Mouse (Mus musculus) stomach, embryonic 15.5 days (tissue): Measurements from ENCODE around the gene Ramp2. TPM values are rescaled to one million over a fixed set of nuclear protein-coding genes. Genes with fewer than 3 reads are reported as not detected.
A peak's percentile ranks its signal among the peaks of the same experiment; 100 is the strongest.

Source experiments
- ATAC-seq: fragments of 200-750 bp; cut with Nextera tagmentation; 2 replicates; pipeline ENCODE4 v1.8.0; 2017; ENCODE audit warnings: low read depth, moderate number of reproducible peaks, moderate TSS enrichment; ENCODE audit not compliant: insufficient read depth, low FRiP score
- H3K27ac ChIP-seq: fragments of 300-500 bp; sonication (generic); 2 replicates; pipeline ENCODE4 v1.5.1; 2015; ENCODE audit warnings: mild to moderate bottlenecking, inconsistent platforms
- H3K27me3 ChIP-seq: fragments of 300-500 bp; sonication (generic); replicated peaks from 2 replicates; pipeline ENCODE4 v1.6.1; 2015; ENCODE audit warnings: inconsistent platforms
- H3K36me3 ChIP-seq: fragments of 300-500 bp; sonication (generic); 2 replicates; pipeline ENCODE4 v1.6.1; 2015; ENCODE audit warnings: inconsistent platforms
- H3K4me1 ChIP-seq: fragments of 300-500 bp; sonication (generic); 2 replicates; pipeline ENCODE4 v1.6.1; 2015; ENCODE audit warnings: inconsistent platforms
- H3K4me2 ChIP-seq: fragments of 300-500 bp; sonication (generic); 2 replicates; pipeline ENCODE4 v1.6.1; 2015; ENCODE audit warnings: mild to moderate bottlenecking, inconsistent platforms
- H3K4me3 ChIP-seq: fragments of 300-500 bp; sonication (generic); replicated peaks from 2 replicates; pipeline ENCODE4 v1.5.1; 2015; ENCODE audit warnings: inconsistent platforms
- H3K9ac ChIP-seq: fragments of 300-500 bp; sonication (generic); 2 replicates; pipeline ENCODE4 v1.6.1; 2015; ENCODE audit warnings: inconsistent platforms
- H3K9me3 ChIP-seq: fragments of 300-500 bp; sonication (generic); 2 replicates; pipeline ENCODE4 v1.6.1; 2016; ENCODE audit warnings: inconsistent platforms
- WGBS: fragments of 180-500 bp; shearing (Covaris S2); methylation state at CpG from one replicate; pipeline ENCODE4 v1.1.7; 2015; 5-methylcytosine and 5-hydroxymethylcytosine counted together
- polyA plus RNA-seq: library from polyadenylated mRNA; unstranded; fragments of >200 nt; fragmentation: Nextera tagmentation; extraction: Ambion mirVana; gene quantifications from 2 replicates; pipeline ENCODE4 v1.2.1, GENCODE M21; 2015

Ramp2 gene
- 111 TPM in 2 replicates for polyA plus RNA-seq

- under 1% methylated on average over 62 of the region's 63 CpGs for WGBS
- Histone ChIP-seq H3K9ac (peak within 1 kb of the TSS; percentile 63), H3K4me2 (peak within 1 kb of the TSS; percentile 94), H3K36me3 (no peaks in the 10 kb centered on the region), H3K27me3 (no peaks in the 10 kb centered on the region), H3K27ac (peak within 1 kb of the TSS; percentile 91), H3K9me3 (no peaks in the 10 kb centered on the region), H3K4me3 (peak within 1 kb of the TSS; percentile 66), H3K4me1 (peaks cover 11% of the 10 kb centered on the region; the same call in 1 of the 2 replicates)
- peak; percentile 59; the same call in 1 of the 2 replicates for ATAC-seq
Measured at GRCm38 (mm10) chr11:101245855-101246701, at the start of gene Ramp2. Ramp2 (plus strand) TSS chr11:101246028.

- no peak for ATAC-seq
- Histone ChIP-seq H3K9ac (no peak overlapping the region), H3K27me3 (no peaks in the 10 kb centered on the region), H3K4me2 (no peak overlapping the region), H3K4me3 (no peak overlapping the region), H3K9me3 (no peaks in the 10 kb centered on the region), H3K27ac (no peak overlapping the region), H3K4me1 (0 out of 2 replicates have a peak, but pooled peaks cover 4% of the 10 kb centered on the region), H3K36me3 (peaks cover 39% of the 10 kb centered on the region)
- 89% methylated on average over 8 of the region's 8 CpGs for WGBS
Measured at GRCm38 (mm10) chr11:101196175-101196574, 49.7 kb upstream of the Ramp2 start.

GRCm38 (mm10) chr11:101199555-101199954 lies 46.3 kb upstream of the Ramp2 start:
- 72% methylated on average over 3 of the region's 3 CpGs for WGBS
- Histone ChIP-seq H3K27me3 (no peaks in the 10 kb centered on the region), H3K36me3 (peaks cover 52% of the 10 kb centered on the region), H3K27ac (no peak overlapping the region), H3K4me2 (no peak overlapping the region), H3K9ac (no peak overlapping the region), H3K4me3 (no peak overlapping the region), H3K9me3 (no peaks in the 10 kb centered on the region), H3K4me1 (no peaks in the 10 kb centered on the region)
- no peak for ATAC-seq

- Histone ChIP-seq H3K4me1 (no peaks in the 10 kb centered on the region), H3K9ac (no peak overlapping the region), H3K9me3 (no peaks in the 10 kb centered on the region), H3K27me3 (no peaks in the 10 kb centered on the region), H3K4me2 (no peak overlapping the region), H3K27ac (no peak overlapping the region), H3K36me3 (peaks cover 47% of the 10 kb centered on the region), H3K4me3 (no peak overlapping the region)
- ATAC-seq = no peak
- 16% methylated on average over 7 of the region's 7 CpGs for WGBS
Measured at GRCm38 (mm10) chr11:101200986-101201385, 44.8 kb upstream of the Ramp2 start.

- no peaks in the 10 kb centered on the region for H3K27me3 ChIP-seq
- WGBS = 35% methylated on average over 3 of the region's 3 CpGs
- ATAC-seq = peak; percentile 75; the same call in 1 of the 2 replicates
- H3K36me3 ChIP-seq = peaks cover 34% of the 10 kb centered on the region
- H3K27ac ChIP-seq = no peak overlapping the region; the same call in 1 of the 2 replicates
- no peaks in the 10 kb centered on the region for H3K4me1 ChIP-seq
- H3K9ac ChIP-seq = no peak overlapping the region
- H3K4me2 ChIP-seq = no peak overlapping the region
- no peak overlapping the region for H3K4me3 ChIP-seq
- H3K9me3 ChIP-seq = no peaks in the 10 kb centered on the region
Measured at GRCm38 (mm10) chr11:101211970-101212369, 33.9 kb upstream of the Ramp2 start.

GRCm38 (mm10) chr11:101216936-101217335 lies 28.9 kb upstream of the Ramp2 start:
- H3K4me3 ChIP-seq = no peak overlapping the region
- no peaks in the 10 kb centered on the region for H3K27me3 ChIP-seq
- H3K9me3 ChIP-seq = no peaks in the 10 kb centered on the region
- peaks cover 18% of the 10 kb centered on the region; the same call in 1 of the 2 replicates for H3K36me3 ChIP-seq
- H3K9ac ChIP-seq = no peak overlapping the region
- WGBS = 90% methylated on average over 5 of the region's 5 CpGs
- H3K4me1 ChIP-seq = no peaks in the 10 kb centered on the region
- no peak for ATAC-seq
- H3K27ac ChIP-seq = no peak overlapping the region
- H3K4me2 ChIP-seq = no peak overlapping the region

GRCm38 (mm10) chr11:101218436-101219055 lies 27.3 kb upstream of the Ramp2 start:
- no peak overlapping the region for H3K4me3 ChIP-seq
- 80% methylated on average over 10 of the region's 10 CpGs for WGBS
- H3K9ac ChIP-seq = no peak overlapping the region
- no peak for ATAC-seq
- H3K27me3 ChIP-seq = no peaks in the 10 kb centered on the region
- peaks cover 12% of the 10 kb centered on the region; the same call in 1 of the 2 replicates for H3K36me3 ChIP-seq
- H3K4me1 ChIP-seq = no peaks in the 10 kb centered on the region
- H3K27ac ChIP-seq = no peak overlapping the region
- no peaks in the 10 kb centered on the region for H3K9me3 ChIP-seq
- no peak overlapping the region for H3K4me2 ChIP-seq

- Histone ChIP-seq H3K9me3 (no peaks in the 10 kb centered on the region), H3K4me1 (0 out of 2 replicates have a peak, but pooled peaks cover 5% of the 10 kb centered on the region), H3K4me2 (no peak overlapping the region), H3K4me3 (no peak overlapping the region), H3K36me3 (peaks cover 7% of the 10 kb centered on the region; the same call in 1 of the 2 replicates), H3K27ac (0 out of 2 replicates have a peak overlapping the region, but pooled peaks have one; percentile 3), H3K27me3 (no peaks in the 10 kb centered on the region), H3K9ac (no peak overlapping the region)
- no peak for ATAC-seq
- 26% methylated on average over 2 of the region's 2 CpGs for WGBS
Measured at GRCm38 (mm10) chr11:101220853-101221252, 25.0 kb upstream of the Ramp2 start.

GRCm38 (mm10) chr11:101221306-101221986 lies 24.4 kb upstream of the Ramp2 start:
- no peak for ATAC-seq
- Histone ChIP-seq H3K4me1 (0 out of 2 replicates have a peak, but pooled peaks cover 5% of the 10 kb centered on the region), H3K4me3 (no peak overlapping the region), H3K4me2 (no peak overlapping the region), H3K27ac (0 out of 2 replicates have a peak overlapping the region, but pooled peaks have one; percentile 3), H3K36me3 (peaks cover 6% of the 10 kb centered on the region; the same call in 1 of the 2 replicates), H3K9me3 (no peaks in the 10 kb centered on the region), H3K27me3 (no peaks in the 10 kb centered on the region), H3K9ac (no peak overlapping the region)
- WGBS = 67% methylated on average over 8 of the region's 8 CpGs

- WGBS = 77% methylated on average over 3 of the region's 3 CpGs
- Histone ChIP-seq H3K36me3 (no peaks in the 10 kb centered on the region), H3K27me3 (no peaks in the 10 kb centered on the region), H3K9ac (no peak overlapping the region), H3K4me1 (0 out of 2 replicates have a peak, but pooled peaks cover 8% of the 10 kb centered on the region), H3K27ac (no peak overlapping the region), H3K4me3 (no peak overlapping the region), H3K9me3 (no peaks in the 10 kb centered on the region), H3K4me2 (no peak overlapping the region)
- no peak for ATAC-seq
Measured at GRCm38 (mm10) chr11:101224337-101224736, 21.5 kb upstream of the Ramp2 start.

GRCm38 (mm10) chr11:101225331-101226064 lies 20.3 kb upstream of the Ramp2 start:
- peak overlapping the region; percentile 56 for H3K9ac ChIP-seq
- H3K36me3 ChIP-seq = no peaks in the 10 kb centered on the region
- H3K27ac ChIP-seq = peak overlapping the region; percentile 72
- no peak for ATAC-seq
- peaks cover 19% of the 10 kb centered on the region; the same call in 1 of the 2 replicates for H3K4me1 ChIP-seq
- H3K27me3 ChIP-seq = no peaks in the 10 kb centered on the region
- H3K9me3 ChIP-seq = no peaks in the 10 kb centered on the region
- peak overlapping the region; percentile 70 for H3K4me3 ChIP-seq
- WGBS = 17% methylated on average over 25 of the region's 25 CpGs
- H3K4me2 ChIP-seq = peak overlapping the region; percentile 73
